Mouse (Mus musculus): ENCODE measurements around the gene Fads1.

DNA sequence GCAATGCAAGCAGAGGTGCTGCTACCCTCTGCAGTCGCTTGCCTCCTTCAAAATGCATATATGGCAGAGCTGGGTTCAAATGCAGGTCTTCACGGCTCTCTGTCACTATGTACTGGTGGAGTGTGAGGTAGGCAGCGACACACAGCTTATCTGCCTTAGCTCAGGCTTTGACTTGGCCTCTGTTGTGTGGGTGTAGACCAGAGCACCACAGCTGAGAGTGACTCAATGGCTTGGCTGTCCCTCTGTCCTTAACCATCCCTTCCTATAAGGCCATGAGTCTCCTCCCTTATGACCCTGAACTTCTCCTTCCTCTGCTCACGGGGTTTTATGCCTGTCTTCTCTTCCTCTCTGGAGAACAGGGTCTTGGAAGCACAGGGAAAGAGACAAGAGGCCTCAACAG, 28.2 kb downstream of the Fads1 start:
- no peak for TF ChIP-seq CTCF (IDR thresholded peaks at IDR 0.05; ENCODE audit: low read depth, low read length)
- no peak for TF ChIP-seq EP300 (IDR thresholded peaks at IDR 0.05; ENCODE audit: insufficient read depth, low read depth, low read length)

All from ES-Bruce4 (cell line).